Mouse (Mus musculus): ENCODE results near the gene Ereg.

- no peak for TF ChIP-seq CTCF (conservative IDR thresholded peaks at IDR 0.05 in 1 of 2, IDR thresholded peaks at IDR 0.05 in 1 of 2; ENCODE audit: low read depth in 2 of 2, low read length in 2 of 2)
- TF ChIP-seq ETS1 (conservative IDR thresholded peaks at IDR 0.05; ENCODE audit: low read depth, low read length) = no peak
These were observed 36.7 kb upstream of the Ereg start for GRCm38 (mm10) chr5:91037756-91038155.
